Mouse (Mus musculus): Measurements from ENCODE around the gene Endou.

The Endou gene

GRCm38 (mm10) chr15:97763256-97764049, 32.3 kb upstream of the Endou start:
- ChIA-PET CTCF (interaction anchor here in 3 of 4 experiments (0.5 to 2.3 kb wide), 8 partner anchors 13 to 629 kb away, joined by 3 to 10 read pairs (median 4); no protein-coding TSS in a partner anchor), POLR2A (interaction anchor here in 2 of 4 experiments (0.6 to 3.2 kb wide), 3 partner anchors 25 to 128 kb away, joined by 3 to 11 read pairs (median 6); no protein-coding TSS in a partner anchor)

GRCm38 (mm10) chr15:97762733-97763132, 31.6 kb upstream of the Endou start:
- ChIA-PET CTCF (interaction anchor here in 3 of 4 experiments (0.7 to 3.0 kb wide), 8 partner anchors 10 to 567 kb away, joined by 3 to 26 read pairs (median 8); no protein-coding TSS in a partner anchor), POLR2A (interaction anchor here in 2 of 4 experiments (0.6 to 3.2 kb wide), 6 partner anchors 8 to 128 kb away, joined by 3 to 11 read pairs (median 5); no protein-coding TSS in a partner anchor)

- ChIA-PET POLR2A (interaction anchor here in 3 of 4 experiments (0.6 to 3.2 kb wide), 15 partner anchors 8 to 1332 kb away, joined by 3 to 11 read pairs (median 4); no protein-coding TSS in a partner anchor), CTCF (interaction anchor here (0.5 to 3.0 kb wide), 29 partner anchors 8 to 1655 kb away, joined by 3 to 26 read pairs (median 5); no protein-coding TSS in a partner anchor)
Measured at GRCm38 (mm10) chr15:97761438-97761837, 30.3 kb upstream of the Endou start.

- POLR2A ChIA-PET = interaction anchor here in 3 of 4 experiments (0.6 to 3.2 kb wide), 11 partner anchors 8 to 1332 kb away, joined by 3 to 11 read pairs (median 4); no protein-coding TSS in a partner anchor
Measured at GRCm38 (mm10) chr15:97760952-97761351, 29.8 kb upstream of the Endou start.

GRCm38 (mm10) chr15:97760006-97760405, 28.9 kb upstream of the Endou start:
- CTCF ChIA-PET = interaction anchor here in 2 of 4 experiments (2.0 to 3.0 kb wide), 3 partner anchors 8 to 16 kb away, joined by 6 to 26 read pairs (median 12); no protein-coding TSS in a partner anchor
- POLR2A ChIA-PET = interaction anchor here in 1 of 4 experiments (2.0 kb wide), 1 partner anchor 8 kb away, joined by 7 read pairs; no protein-coding TSS in a partner anchor

More at GRCm38 (mm10) chr15:97760952-97761351, 29.8 kb upstream of the Endou start:
- CTCF ChIA-PET = interaction anchor here (0.6 to 3.0 kb wide), 24 partner anchors 8 to 1655 kb away, joined by 3 to 26 read pairs (median 5); no protein-coding TSS in a partner anchor

GRCm38 (mm10) chr15:97755361-97755760, 24.2 kb upstream of the Endou start:
- POLR2A ChIA-PET = interaction anchor here in 3 of 4 experiments (0.6 to 5.2 kb wide), 7 partner anchors 9 to 588 kb away, joined by 3 to 20 read pairs (median 4); partner anchors contain the start of gene Rapgef3 (in 2 of the 3)

GRCm38 (mm10) chr15:97754476-97754875, 23.3 kb upstream of the Endou start:
- CTCF ChIA-PET = interaction anchor here in 3 of 4 experiments (0.6 to 6.0 kb wide), 6 partner anchors 13 to 1087 kb away, joined by 3 to 53 read pairs (median 14); partner anchors contain the start of gene Rapgef3 (in 1 of the 3)
- POLR2A ChIA-PET = interaction anchor here in 3 of 4 experiments (0.6 to 5.2 kb wide), 5 partner anchors 10 to 17 kb away, joined by 3 to 20 read pairs (median 5); partner anchors contain the start of gene Rapgef3 (in 1 of the 3)

More at GRCm38 (mm10) chr15:97755361-97755760, 24.2 kb upstream of the Endou start:
- CTCF ChIA-PET = interaction anchor here (0.6 to 6.0 kb wide), 10 partner anchors 12 to 1086 kb away, joined by 3 to 53 read pairs (median 4); partner anchors contain the start of gene Rapgef3 (in 1 of the 4)

GRCm38 (mm10) chr15:97752491-97752890, 21.4 kb upstream of the Endou start:
- ChIA-PET CTCF (interaction anchor here in 3 of 4 experiments (0.6 to 6.0 kb wide), 13 partner anchors 9 to 150 kb away, joined by 3 to 53 read pairs (median 9); partner anchors contain the start of gene Rapgef3 (in 2 of the 3)), POLR2A (interaction anchor here in 2 of 4 experiments (1.0 to 2.2 kb wide), 5 partner anchors 8 to 24 kb away, joined by 3 to 7 read pairs (median 4); no protein-coding TSS in a partner anchor)

- CTCF ChIA-PET = interaction anchor here (0.6 to 6.0 kb wide), 46 partner anchors 9 to 1187 kb away, joined by 3 to 53 read pairs (median 4); partner anchors contain the start of genes Rapgef3 (in 2 of the 4) and Tmem106c (in 1 of the 4)
- POLR2A ChIA-PET = interaction anchor here in 2 of 4 experiments (1.0 to 2.2 kb wide), 7 partner anchors 9 to 99 kb away, joined by 3 to 8 read pairs (median 3); partner anchors contain the start of gene Rapgef3 (in 1 of the 2)
Measured at GRCm38 (mm10) chr15:97751676-97752075, 20.5 kb upstream of the Endou start.

- POLR2A ChIA-PET = interaction anchor here in 2 of 4 experiments (1.0 to 2.2 kb wide), 3 partner anchors 10 to 11 kb away, joined by 3 to 7 read pairs (median 4); no protein-coding TSS in a partner anchor
- CTCF ChIA-PET = interaction anchor here (0.8 to 6.0 kb wide), 26 partner anchors 11 to 713 kb away, joined by 3 to 53 read pairs (median 8); partner anchors contain the start of gene Rapgef3 (in 1 of the 4)
Measured at GRCm38 (mm10) chr15:97750697-97751096, 19.6 kb upstream of the Endou start.

- ChIA-PET CTCF (interaction anchor here in 3 of 4 experiments (1.7 to 6.0 kb wide), 5 partner anchors 26 to 100 kb away, joined by 3 to 53 read pairs (median 23); no protein-coding TSS in a partner anchor), POLR2A (interaction anchor here in 2 of 4 experiments (1.2 to 1.4 kb wide), 2 partner anchors 9 to 33 kb away, joined by 3 to 4 read pairs; no protein-coding TSS in a partner anchor)
Measured at GRCm38 (mm10) chr15:97749841-97750240, 18.7 kb upstream of the Endou start.

- CTCF ChIA-PET = interaction anchor here in 2 of 4 experiments (1.7 to 6.0 kb wide), 4 partner anchors 27 to 101 kb away, joined by 3 to 53 read pairs (median 20); no protein-coding TSS in a partner anchor
- POLR2A ChIA-PET = interaction anchor here in 2 of 4 experiments (1.2 to 1.4 kb wide), 2 partner anchors 9 to 33 kb away, joined by 3 to 4 read pairs; no protein-coding TSS in a partner anchor
Measured at GRCm38 (mm10) chr15:97749397-97749796, 18.3 kb upstream of the Endou start.

GRCm38 (mm10) chr15:97748964-97749363, 17.8 kb upstream of the Endou start:
- CTCF ChIA-PET = no interaction called here

GRCm38 (mm10) chr15:97748309-97748708, 17.2 kb upstream of the Endou start:
- POLR2A ChIA-PET = interaction anchor here in 1 of 4 experiments (1.0 kb wide), 1 partner anchor 9 kb away, joined by 4 read pairs; no protein-coding TSS in a partner anchor
- CTCF ChIA-PET = interaction anchor here in 1 of 4 experiments (0.7 kb wide), 1 partner anchor 18 kb away, joined by 3 read pairs; no protein-coding TSS in a partner anchor

More at GRCm38 (mm10) chr15:97748964-97749363, 17.8 kb upstream of the Endou start:
- POLR2A ChIA-PET = interaction anchor here in 2 of 4 experiments (1.0 to 1.4 kb wide), 2 partner anchors 8 to 34 kb away, joined by 3 to 4 read pairs; no protein-coding TSS in a partner anchor

GRCm38 (mm10) chr15:97747486-97747885, 16.3 kb upstream of the Endou start:
- CTCF ChIA-PET = interaction anchor here in 1 of 4 experiments (0.6 to 1.4 kb wide), 2 partner anchors 29 to 102 kb away, joined by 3 to 4 read pairs; no protein-coding TSS in a partner anchor
- POLR2A ChIA-PET = interaction anchor here in 1 of 4 experiments (1.0 to 1.8 kb wide), 2 partner anchors 9 to 14 kb away, joined by 3 to 4 read pairs; no protein-coding TSS in a partner anchor

- ChIA-PET POLR2A (interaction anchor here in 2 of 4 experiments (0.5 to 2.4 kb wide), 5 partner anchors 9 to 414 kb away, joined by 3 to 7 read pairs (median 4); no protein-coding TSS in a partner anchor), CTCF (interaction anchor here in 3 of 4 experiments (0.6 to 1.4 kb wide), 3 partner anchors 30 to 206 kb away, joined by 3 to 4 read pairs (median 4); no protein-coding TSS in a partner anchor)
Measured at GRCm38 (mm10) chr15:97746748-97747147, 15.6 kb upstream of the Endou start.

- ChIA-PET POLR2A (interaction anchor here in 2 of 4 experiments (0.5 to 2.4 kb wide), 4 partner anchors 15 to 149 kb away, joined by 3 to 7 read pairs (median 4); no protein-coding TSS in a partner anchor), CTCF (interaction anchor here (0.6 to 2.1 kb wide), 6 partner anchors 30 to 205 kb away, joined by 3 to 10 read pairs (median 4); no protein-coding TSS in a partner anchor)
Measured at GRCm38 (mm10) chr15:97746278-97746677, 15.1 kb upstream of the Endou start.
